Mouse (Mus musculus) thymus, adult 2 months (tissue): ENCODE measurements at regions not wholly inside any gene's neighbourhood (a gene's known extent, or its start where the extent isn't known, plus 50 kb on each side); places are given as distances from the start of the nearest gene placed in this dataset.
A peak's percentile ranks its signal among the peaks of the same experiment; 100 is the strongest.
"Not testable (repeated sequence)": the region's sequence is repeated elsewhere in the genome, so short reads cannot be mapped to it uniquely, and the experiment has no call there.

ENCODE experiments used
- CTCF ChIP-seq: fragments of 200-500 bp; IDR thresholded peaks from 2 replicates; pipeline ENCODE4 v1.5.1; 2012; ENCODE audit warnings: mild to moderate bottlenecking, control low read depth, low read length, moderate library complexity, borderline replicate concordance; ENCODE audit not compliant: control insufficient read depth, poor library complexity, insufficient read depth; ENCODE audit errors: extremely low read depth
- POLR2A ChIP-seq: fragments of 200-500 bp; IDR thresholded peaks from 2 replicates; pipeline ENCODE4 v1.6.1; 2012; ENCODE audit warnings: mild to moderate bottlenecking, low read length, control low read depth, moderate library complexity; ENCODE audit not compliant: control insufficient read depth, poor library complexity, insufficient read depth; ENCODE audit errors: extremely low read depth

DNA sequence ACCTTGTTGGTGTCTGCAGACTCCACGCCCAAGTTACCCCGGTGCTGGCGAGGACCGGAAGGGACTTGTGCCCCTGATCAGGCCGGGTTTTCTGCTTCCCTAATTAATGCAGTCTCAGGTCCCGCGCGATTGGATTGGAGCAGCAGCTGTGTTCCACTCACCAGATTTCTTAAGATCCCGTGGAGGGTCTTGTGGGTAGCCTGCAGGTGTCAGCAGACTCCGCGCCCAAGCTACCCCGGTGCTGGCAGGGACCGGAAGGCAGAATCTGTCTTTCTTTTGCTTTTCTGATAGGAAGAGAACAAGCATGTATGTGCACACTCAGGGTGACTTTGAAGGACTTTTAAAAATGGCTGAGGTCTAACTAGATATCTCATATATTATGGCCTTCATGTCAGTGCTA lies 147.7 kb upstream of the Cdk6 start:
- not testable (repeated sequence) for TF ChIP-seq POLR2A
- TF ChIP-seq CTCF, result peak; percentile 69; the same call in 1 of the 2 replicates
